Mouse (Mus musculus): ENCODE measurements at regions not wholly inside any gene's neighbourhood (a gene's known extent, or its start where the extent isn't known, plus 50 kb on each side); places are given as distances from the start of the nearest gene placed in this dataset.

DNA sequence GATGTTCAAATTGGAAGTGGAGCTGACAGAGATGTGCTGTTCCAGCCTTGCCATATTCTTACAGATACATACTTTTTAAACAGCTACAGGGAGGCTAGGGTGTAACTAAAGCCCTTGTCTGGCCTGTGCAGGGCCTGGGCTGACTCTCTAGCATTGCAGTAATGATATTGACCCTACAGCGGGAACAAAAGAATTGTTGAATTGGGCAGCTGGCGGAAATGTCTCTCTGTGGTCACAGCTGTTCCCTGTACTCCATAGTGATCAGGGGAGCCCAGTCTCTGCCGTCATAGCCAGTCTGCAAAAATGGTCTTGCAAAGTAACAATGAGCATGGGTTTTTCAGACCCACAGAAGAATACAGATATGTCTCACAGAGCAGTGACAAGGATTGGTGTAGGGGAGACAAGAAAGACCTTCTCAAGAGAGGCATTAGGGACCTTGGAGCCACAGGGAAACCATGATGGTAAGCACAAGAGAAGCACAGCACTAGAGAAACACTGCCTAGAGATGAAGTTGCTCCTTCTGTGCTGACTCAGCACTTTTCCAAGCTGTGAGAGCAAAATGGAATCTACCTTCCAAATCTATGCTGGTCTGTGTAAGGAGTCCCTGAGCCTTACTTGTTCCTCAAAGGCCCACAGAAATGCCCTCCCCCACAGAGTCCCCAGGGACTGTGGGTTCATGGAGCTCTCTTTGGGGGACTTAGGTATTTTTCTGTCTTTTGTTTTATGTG is 111.2 kb upstream of the Gm12830 start:
- Histone ChIP-seq H3K4me3 (replicated peaks; ENCODE audit: control insufficient read depth, low read depth, low read length) (no peak overlapping the region), H3K4me1 (ENCODE audit: control insufficient read depth, insufficient read depth, low read length) (no peaks in the 10 kb centered on the region), H3K27ac (ENCODE audit: control insufficient read depth, insufficient read depth, low read depth, low read length, poor library complexity) (no peak overlapping the region)
- TF ChIP-seq CTCF (IDR thresholded peaks at IDR 0.05; ENCODE audit: control insufficient read depth, insufficient read depth, low read length) = no peak
- TF ChIP-seq POLR2A (IDR thresholded peaks at IDR 0.05; ENCODE audit: borderline replicate concordance, control insufficient read depth, low read depth, low read length) = no peak
- 87% methylated on average over 3 of the region's 3 CpGs for WGBS

DNA sequence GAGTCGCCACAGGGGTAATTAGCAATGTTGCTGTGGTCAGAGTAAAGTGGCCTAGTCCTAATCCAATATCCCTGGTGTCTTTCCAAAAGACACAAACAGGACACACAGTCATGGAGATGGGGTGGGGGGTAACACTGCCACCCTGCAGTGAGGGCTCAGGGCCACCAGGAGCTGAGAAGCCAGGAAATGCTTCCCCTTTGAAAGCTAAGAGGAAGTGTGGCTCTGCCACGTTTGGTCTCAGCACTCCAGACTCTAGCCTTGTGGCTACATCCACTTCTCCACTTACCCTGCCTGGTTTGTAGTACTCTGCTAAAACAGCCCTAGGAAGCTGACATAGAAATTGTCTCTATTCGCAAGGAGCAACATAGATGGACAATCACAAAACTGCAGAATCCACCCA is 110.4 kb upstream of the Gm12830 start:
- Histone ChIP-seq H3K4me3 (replicated peaks; ENCODE audit: control insufficient read depth, low read depth, low read length) (no peak overlapping the region), H3K4me1 (ENCODE audit: control insufficient read depth, insufficient read depth, low read length) (no peaks in the 10 kb centered on the region), H3K27ac (ENCODE audit: control insufficient read depth, insufficient read depth, low read depth, low read length, poor library complexity) (no peak overlapping the region)
- WGBS = 56% methylated on average over 3 of the region's 3 CpGs
- no peak for TF ChIP-seq CTCF (IDR thresholded peaks at IDR 0.05; ENCODE audit: control insufficient read depth, insufficient read depth, low read length)

DNA sequence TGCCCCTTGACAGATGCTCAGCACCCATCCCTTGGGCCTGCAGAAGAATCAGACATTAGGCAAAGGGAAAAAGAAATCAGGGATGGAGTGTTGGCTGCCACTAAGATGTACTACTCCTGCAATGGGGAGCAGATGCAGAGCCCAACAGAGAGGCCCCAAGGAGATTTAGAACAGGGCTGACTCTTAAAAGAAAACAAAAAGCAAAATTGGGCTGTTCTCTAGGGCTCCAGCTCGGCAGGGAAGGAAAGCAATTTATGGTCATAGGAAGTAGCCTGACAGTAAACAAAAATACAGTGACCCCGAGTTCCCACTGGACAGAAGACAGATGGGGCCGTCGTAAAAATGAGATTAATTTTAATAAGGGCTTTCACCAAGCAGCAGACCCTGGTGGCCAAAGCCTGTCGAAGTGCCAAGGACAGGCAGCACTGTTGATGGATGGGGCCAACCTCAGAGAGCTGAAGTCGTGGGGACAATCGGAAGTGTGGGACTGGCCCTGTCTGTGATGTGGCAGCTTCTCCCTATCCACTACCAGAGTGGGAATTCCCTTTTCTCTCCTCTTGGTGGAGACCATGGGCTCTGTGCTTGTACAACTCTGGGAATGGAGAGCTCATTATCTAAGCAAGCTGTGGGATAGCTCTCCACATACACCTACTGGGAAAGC is 109.4 kb upstream of the Gm12830 start:
- no peak for TF ChIP-seq CTCF (IDR thresholded peaks at IDR 0.05; ENCODE audit: control insufficient read depth, insufficient read depth, low read length)
- TF ChIP-seq POLR2A (IDR thresholded peaks at IDR 0.05; ENCODE audit: borderline replicate concordance, control insufficient read depth, low read depth, low read length) = no peak
- Histone ChIP-seq H3K27ac (ENCODE audit: control insufficient read depth, insufficient read depth, low read depth, low read length, poor library complexity) (no peak overlapping the region), H3K4me3 (replicated peaks; ENCODE audit: control insufficient read depth, low read depth, low read length) (no peak overlapping the region), H3K4me1 (ENCODE audit: control insufficient read depth, insufficient read depth, low read length) (no peaks in the 10 kb centered on the region)
- WGBS = 60% methylated on average over 7 of the region's 7 CpGs

DNA sequence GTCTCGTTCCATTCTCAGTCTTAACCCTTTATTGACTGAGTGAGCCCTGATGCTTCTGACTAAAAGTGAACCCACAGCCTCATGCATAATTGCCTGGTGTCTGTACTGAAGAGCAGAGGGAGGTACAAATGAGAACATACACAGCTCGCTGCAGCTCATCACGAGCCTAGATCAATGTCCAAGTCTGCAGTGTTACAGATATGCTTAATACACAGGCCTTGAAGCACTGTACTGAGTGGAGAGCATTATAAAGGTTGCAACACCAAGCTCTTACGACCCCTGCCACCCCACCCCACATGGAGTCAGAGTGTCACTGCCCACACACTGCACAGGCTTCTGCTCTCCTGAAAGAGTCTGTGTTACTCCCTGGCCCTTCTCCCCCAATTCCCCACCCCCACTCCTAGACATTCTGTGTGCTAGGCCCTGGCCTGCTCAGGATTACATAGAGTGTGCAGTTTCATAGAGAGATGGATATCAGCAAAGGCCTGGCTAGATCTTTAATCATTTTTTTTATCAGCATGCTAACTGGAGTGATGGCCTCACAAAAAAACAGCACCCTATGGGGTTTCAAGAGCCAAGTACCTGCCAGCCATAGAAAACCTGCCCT is 108.5 kb upstream of the Gm12830 start:
- H3K27ac ChIP-seq (ENCODE audit: control insufficient read depth, insufficient read depth, low read depth, low read length, poor library complexity) = no peak overlapping the region
- no peak for TF ChIP-seq POLR2A (IDR thresholded peaks at IDR 0.05; ENCODE audit: borderline replicate concordance, control insufficient read depth, low read depth, low read length)
- TF ChIP-seq CTCF (IDR thresholded peaks at IDR 0.05; ENCODE audit: control insufficient read depth, insufficient read depth, low read length) = no peak
- WGBS = 67% methylated on average over 4 of the region's 4 CpGs
- no peak overlapping the region for H3K4me3 ChIP-seq (replicated peaks; ENCODE audit: control insufficient read depth, low read depth, low read length)
- H3K4me1 ChIP-seq (ENCODE audit: control insufficient read depth, insufficient read depth, low read length) = no peaks in the 10 kb centered on the region

DNA sequence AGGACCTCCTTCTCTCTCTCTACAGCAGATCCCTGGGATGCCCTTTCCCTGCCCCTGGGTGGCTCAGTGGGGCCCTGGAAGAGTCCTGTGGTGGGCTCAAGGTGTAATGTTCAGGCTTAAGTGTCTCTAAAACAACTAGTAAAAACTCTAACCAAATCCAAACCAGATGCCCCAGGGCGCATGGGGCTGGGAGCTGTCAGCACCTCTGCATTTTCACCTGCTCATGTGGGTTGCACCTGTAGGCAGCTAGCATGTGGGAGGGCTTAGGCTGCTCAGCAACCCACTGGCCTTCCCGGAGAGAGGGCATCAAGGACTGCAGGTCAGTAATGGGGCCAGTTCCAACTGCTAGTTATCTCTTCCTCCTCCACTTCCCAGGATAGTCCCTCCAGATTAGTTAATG is 104.8 kb upstream of the Gm12830 start:
- H3K4me3 ChIP-seq (replicated peaks; ENCODE audit: control insufficient read depth, low read depth, low read length) = no peak overlapping the region
- TF ChIP-seq POLR2A (IDR thresholded peaks at IDR 0.05; ENCODE audit: borderline replicate concordance, control insufficient read depth, low read depth, low read length) = no peak
- no peak for TF ChIP-seq CTCF (IDR thresholded peaks at IDR 0.05; ENCODE audit: control insufficient read depth, insufficient read depth, low read length)
- WGBS = 83% methylated on average over 2 of the region's 2 CpGs
- no peak overlapping the region for H3K27ac ChIP-seq (ENCODE audit: control insufficient read depth, insufficient read depth, low read depth, low read length, poor library complexity)
- no peaks in the 10 kb centered on the region for H3K4me1 ChIP-seq (ENCODE audit: control insufficient read depth, insufficient read depth, low read length)

DNA sequence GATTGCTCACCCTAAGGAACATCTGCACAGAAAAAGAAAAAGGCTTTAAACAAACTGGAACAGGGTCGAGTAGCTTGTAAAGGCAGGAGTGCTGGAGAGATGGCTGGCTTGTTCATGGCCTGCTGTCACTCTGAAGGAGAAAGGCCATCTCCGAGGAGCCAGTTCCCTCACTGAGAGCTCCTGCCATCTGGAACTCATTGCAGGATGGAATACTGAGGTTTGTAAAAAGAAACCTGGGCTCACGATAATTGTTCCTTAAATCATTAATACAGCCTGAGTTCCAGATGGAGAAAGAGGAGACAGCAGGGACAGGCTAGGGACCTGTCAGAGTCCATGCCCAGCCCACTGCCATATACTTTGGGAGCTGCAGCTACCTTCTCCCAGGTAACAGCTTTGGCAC is 100.8 kb upstream of the Gm12830 start:
- no peak overlapping the region for H3K27ac ChIP-seq (ENCODE audit: control insufficient read depth, insufficient read depth, low read depth, low read length, poor library complexity)
- no peaks in the 10 kb centered on the region for H3K4me1 ChIP-seq (ENCODE audit: control insufficient read depth, insufficient read depth, low read length)
- H3K4me3 ChIP-seq (replicated peaks; ENCODE audit: control insufficient read depth, low read depth, low read length) = no peak overlapping the region
- WGBS = 75% methylated on average over 3 of the region's 3 CpGs
- TF ChIP-seq CTCF (IDR thresholded peaks at IDR 0.05; ENCODE audit: control insufficient read depth, insufficient read depth, low read length) (no peak), POLR2A (IDR thresholded peaks at IDR 0.05; ENCODE audit: borderline replicate concordance, control insufficient read depth, low read depth, low read length) (no peak)

DNA sequence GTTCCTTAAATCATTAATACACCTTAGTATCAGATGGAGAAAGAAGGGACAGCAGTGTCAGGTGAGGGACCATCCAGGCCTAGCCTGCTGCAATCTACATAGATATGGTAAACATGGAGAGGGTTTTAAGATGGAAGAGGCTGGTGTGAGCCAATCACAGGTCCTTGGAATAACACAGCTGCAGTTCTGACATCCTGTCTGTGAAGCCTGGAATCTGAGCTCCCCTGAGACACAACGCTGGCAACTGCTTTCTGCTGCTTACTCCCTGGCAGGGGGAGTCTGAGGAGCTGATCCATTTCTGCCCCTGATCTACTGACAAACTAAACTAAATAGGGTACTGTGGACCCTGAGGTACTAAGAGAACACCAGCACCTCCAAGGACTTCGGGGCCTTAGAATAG is 100.1 kb upstream of the Gm12830 start:
- no peaks in the 10 kb centered on the region for H3K4me1 ChIP-seq (ENCODE audit: control insufficient read depth, insufficient read depth, low read length)
- no peak overlapping the region for H3K4me3 ChIP-seq (replicated peaks; ENCODE audit: control insufficient read depth, low read depth, low read length)
- 67% methylated on average over 2 of the region's 2 CpGs for WGBS
- TF ChIP-seq CTCF (IDR thresholded peaks at IDR 0.05; ENCODE audit: control insufficient read depth, insufficient read depth, low read length) (no peak), POLR2A (IDR thresholded peaks at IDR 0.05; ENCODE audit: borderline replicate concordance, control insufficient read depth, low read depth, low read length) (no peak)
- H3K27ac ChIP-seq (ENCODE audit: control insufficient read depth, insufficient read depth, low read depth, low read length, poor library complexity) = no peak overlapping the region

DNA sequence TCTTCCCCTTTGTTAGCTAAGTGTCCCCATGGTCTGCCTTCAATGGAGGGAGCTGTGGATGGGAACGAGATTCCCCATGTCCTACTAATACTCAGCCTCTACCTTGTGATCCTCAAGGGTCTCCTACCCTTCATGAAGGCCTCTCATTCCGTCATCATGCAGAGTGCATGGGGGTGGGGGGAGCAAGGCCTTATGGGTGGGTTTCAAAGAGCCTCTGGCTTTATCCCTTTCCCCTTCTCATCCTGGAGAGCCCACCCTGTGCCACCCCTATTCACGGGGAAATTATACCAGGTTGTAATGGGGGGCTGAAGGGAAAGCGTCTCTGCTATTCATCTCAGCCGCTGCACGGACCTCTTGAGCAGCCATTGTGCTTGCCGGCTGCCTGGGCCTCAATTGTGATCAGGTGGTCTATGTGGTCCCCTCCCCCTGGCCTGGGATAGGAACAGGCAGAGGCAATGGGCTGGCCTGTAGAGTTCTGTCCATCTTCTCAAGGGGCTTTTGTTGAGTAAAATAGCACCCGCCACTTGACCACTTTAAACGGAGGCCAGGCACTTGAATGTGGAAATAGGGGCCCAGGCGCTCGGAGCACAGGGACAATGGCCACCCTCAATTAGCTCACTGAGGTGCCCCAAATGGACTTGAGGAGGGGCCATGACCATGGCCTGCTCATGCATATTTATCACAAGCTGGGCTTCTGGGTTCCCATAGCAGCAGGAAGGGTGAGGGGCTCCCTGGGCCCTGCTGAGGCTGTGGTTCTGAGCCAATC is 93.1 kb upstream of the Gm12830 start:
- 86% methylated on average over 11 of the region's 11 CpGs for WGBS
- Histone ChIP-seq H3K4me1 (ENCODE audit: control insufficient read depth, insufficient read depth, low read length) (no peaks in the 10 kb centered on the region), H3K27ac (ENCODE audit: control insufficient read depth, insufficient read depth, low read depth, low read length, poor library complexity) (no peak overlapping the region), H3K4me3 (replicated peaks; ENCODE audit: control insufficient read depth, low read depth, low read length) (no peak overlapping the region)
- TF ChIP-seq POLR2A (IDR thresholded peaks at IDR 0.05; ENCODE audit: borderline replicate concordance, control insufficient read depth, low read depth, low read length) (no peak), CTCF (IDR thresholded peaks at IDR 0.05; ENCODE audit: control insufficient read depth, insufficient read depth, low read length) (no peak)
